Mouse (Mus musculus): ENCODE data around the gene Pde4a.

The Pde4a gene

GRCm38 (mm10) chr9:21148427-21148826 is 17.1 kb upstream of the Pde4a start:
- DNase-seq (ENCODE audit: inconsistent age in 2 of 2, low spot score in 1 of 2) = no peak

- peak in 1 of 2 experiments; percentile 28 for DNase-seq (ENCODE audit: inconsistent age in 2 of 2, low spot score in 1 of 2)
These were observed 16.3 kb upstream of the Pde4a start for GRCm38 (mm10) chr9:21149077-21149653.

GRCm38 (mm10) chr9:21149654-21150419 is 15.7 kb upstream of the Pde4a start, which contains the start of gene Cdc37:
Gene Cdc37, minus strand, starts transcription at chr9:21149982.
- peak; percentile 94 to 97 for DNase-seq (ENCODE audit: inconsistent age in 2 of 2, low spot score in 1 of 2)

GRCm38 (mm10) chr9:21152715-21153114 is 12.8 kb upstream of the Pde4a start:
- peak; percentile 37 to 76 for DNase-seq (ENCODE audit: inconsistent age in 2 of 2, low spot score in 1 of 2)

GRCm38 (mm10) chr9:21153331-21153730 is 12.2 kb upstream of the Pde4a start:
- DNase-seq (ENCODE audit: inconsistent age in 2 of 2, low spot score in 1 of 2) = no peak

GRCm38 (mm10) chr9:21153833-21154232 is 11.7 kb upstream of the Pde4a start:
- no peak for DNase-seq (ENCODE audit: inconsistent age in 2 of 2, low spot score in 1 of 2)

- no peak for DNase-seq (ENCODE audit: inconsistent age in 2 of 2, low spot score in 1 of 2)
These were observed 10.7 kb upstream of the Pde4a start for GRCm38 (mm10) chr9:21154787-21155186.

GRCm38 (mm10) chr9:21161209-21161909 is 4.2 kb upstream of the Pde4a start:
- peak; percentile 90 to 98 for DNase-seq (ENCODE audit: inconsistent age in 2 of 2, low spot score in 1 of 2)

- no peak for DNase-seq (ENCODE audit: inconsistent age in 2 of 2, low spot score in 1 of 2)
These were observed 2.1 kb upstream of the Pde4a start for GRCm38 (mm10) chr9:21163086-21164050.

GRCm38 (mm10) chr9:21164072-21164471 is 1.4 kb upstream of the Pde4a start:
- peak; percentile 46 to 61 for DNase-seq (ENCODE audit: inconsistent age in 2 of 2, low spot score in 1 of 2)

GRCm38 (mm10) chr9:21165952-21166451 is 488 bp downstream of the Pde4a start:
- peak; percentile 60 to 76 for DNase-seq (ENCODE audit: inconsistent age in 2 of 2, low spot score in 1 of 2)

- peak in 1 of 2 experiments; percentile 34 for DNase-seq (ENCODE audit: inconsistent age in 2 of 2, low spot score in 1 of 2)
These were observed 1.0 kb downstream of the Pde4a start for GRCm38 (mm10) chr9:21166516-21166915.

GRCm38 (mm10) chr9:21167140-21168097 is 1.9 kb downstream of the Pde4a start:
- peak; percentile 61 to 72 for DNase-seq (ENCODE audit: inconsistent age in 2 of 2, low spot score in 1 of 2)

- DNase-seq (ENCODE audit: inconsistent age in 2 of 2, low spot score in 1 of 2) = peak; percentile 82 to 93
These were observed 2.9 kb downstream of the Pde4a start for GRCm38 (mm10) chr9:21168161-21169123.

- no peak for DNase-seq (ENCODE audit: inconsistent age in 2 of 2, low spot score in 1 of 2)
These were observed 3.6 kb downstream of the Pde4a start for GRCm38 (mm10) chr9:21169157-21169556.

- no peak for DNase-seq (ENCODE audit: inconsistent age in 2 of 2, low spot score in 1 of 2)
These were observed 6.8 kb downstream of the Pde4a start for GRCm38 (mm10) chr9:21172364-21172763.

GRCm38 (mm10) chr9:21180402-21180801 is 14.9 kb downstream of the Pde4a start:
- no peak for DNase-seq (ENCODE audit: inconsistent age in 2 of 2, low spot score in 1 of 2)

GRCm38 (mm10) chr9:21180841-21181240 is 15.3 kb downstream of the Pde4a start:
- DNase-seq (ENCODE audit: inconsistent age in 2 of 2, low spot score in 1 of 2) = no peak
